Mouse (Mus musculus) regulatory T cell (primary cell): ENCODE results near the gene Foxi1.
"Not testable (repeated sequence)": the region's sequence is repeated elsewhere in the genome, so short reads cannot be mapped to it uniquely, and the experiment has no call there.

Source experiments
- in situ Hi-C: fragments of 300-600 bp; cut with MboI, MseI; formaldehyde crosslinking; loops from one replicate; pipeline ENCODE4 v1.15.1; 2025; ENCODE audit warnings: high pct_unique_total_duplicates

Gene Foxi1

DNA sequence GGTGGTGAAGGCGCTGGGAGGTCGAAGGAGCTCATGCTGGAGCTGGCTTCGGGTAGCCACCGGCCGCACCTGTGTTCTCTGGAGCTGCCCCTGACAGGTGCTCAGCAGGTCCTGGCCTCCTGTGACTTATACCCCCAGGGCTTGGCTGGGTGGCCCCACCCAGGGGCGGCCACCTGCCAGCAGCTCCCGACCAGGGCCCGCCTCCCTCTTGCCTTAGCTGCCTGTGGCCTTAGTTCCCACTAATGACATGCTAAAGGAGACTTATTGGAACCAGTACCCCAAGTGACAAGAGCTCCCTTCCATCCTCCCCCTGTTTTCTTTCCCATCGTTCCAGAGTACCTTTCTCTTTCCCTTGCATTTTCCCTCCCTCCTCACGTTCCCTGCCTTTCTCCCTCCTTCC, at the start of gene Foxi1:
Gene Foxi1 (minus strand): TSS at position 101 of the 400 bp plus-strand sequence.
- in situ Hi-C loops = loop anchor here (5.0 kb wide), 1 partner anchor 231 kb away; no protein-coding TSS in a partner anchor

DNA sequence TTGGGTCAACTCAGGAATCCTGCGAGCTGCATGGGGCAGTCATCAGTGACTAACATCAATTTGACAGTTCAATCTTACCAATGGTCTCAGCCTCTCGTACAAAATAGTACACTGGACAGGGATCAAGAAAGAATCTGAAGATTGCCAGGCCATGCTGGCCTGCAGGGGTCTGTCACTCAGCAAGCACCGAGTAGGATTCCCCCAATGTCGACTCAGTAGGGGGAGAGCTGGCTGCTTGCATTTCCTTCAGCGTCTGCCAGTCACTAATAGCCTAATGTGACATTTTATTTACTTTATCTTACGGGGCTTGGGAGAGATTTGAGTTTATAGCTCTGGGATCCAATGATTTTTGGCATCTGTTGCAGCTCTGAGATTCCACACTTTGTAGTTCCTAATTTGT, 35.1 kb upstream of the Foxi1 start:
- in situ Hi-C loops = no loop called here

DNA sequence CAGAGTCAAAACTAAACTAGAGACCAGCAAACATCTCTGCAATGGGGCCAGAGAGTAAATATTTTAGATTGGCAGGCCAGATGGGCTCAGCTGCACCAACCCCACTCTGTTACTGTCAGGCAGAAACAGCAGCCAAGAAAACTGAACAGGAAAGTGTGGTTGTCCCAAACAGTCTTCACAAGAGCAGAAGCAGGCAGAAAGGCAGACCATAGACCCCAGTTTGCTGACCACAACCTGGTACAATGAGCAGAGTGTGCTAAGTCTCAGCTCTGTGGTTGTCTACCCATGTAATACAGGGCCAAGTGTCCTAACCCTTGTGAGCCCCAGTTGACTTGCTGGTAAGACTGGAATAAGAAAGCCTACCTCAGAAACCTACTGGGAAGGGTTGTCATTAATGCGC, 32.4 kb upstream of the Foxi1 start:
- in situ Hi-C loops = no loop called here

DNA sequence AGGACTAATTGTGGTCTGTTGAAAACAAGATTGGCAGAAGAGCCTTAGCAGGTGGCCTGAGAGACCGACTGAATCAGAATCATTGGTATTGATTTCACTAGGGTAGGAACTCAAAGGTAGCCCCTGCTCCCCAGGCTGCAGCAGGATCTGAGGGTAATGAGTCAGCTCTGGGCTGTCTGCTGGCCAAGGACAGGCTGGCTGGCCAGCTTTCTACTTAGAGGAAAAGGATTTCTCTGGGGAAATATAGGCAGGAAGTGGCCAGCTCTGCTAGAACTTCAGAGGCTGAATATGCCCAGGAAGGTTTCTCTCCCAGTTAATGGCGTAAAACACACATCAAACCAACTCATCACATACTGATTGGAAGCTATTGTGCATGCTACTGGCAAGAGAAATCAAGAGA, 31.8 kb upstream of the Foxi1 start:
- in situ Hi-C loops = loop anchor here (5.0 kb wide), 1 partner anchor 443 kb away; no protein-coding TSS in a partner anchor

DNA sequence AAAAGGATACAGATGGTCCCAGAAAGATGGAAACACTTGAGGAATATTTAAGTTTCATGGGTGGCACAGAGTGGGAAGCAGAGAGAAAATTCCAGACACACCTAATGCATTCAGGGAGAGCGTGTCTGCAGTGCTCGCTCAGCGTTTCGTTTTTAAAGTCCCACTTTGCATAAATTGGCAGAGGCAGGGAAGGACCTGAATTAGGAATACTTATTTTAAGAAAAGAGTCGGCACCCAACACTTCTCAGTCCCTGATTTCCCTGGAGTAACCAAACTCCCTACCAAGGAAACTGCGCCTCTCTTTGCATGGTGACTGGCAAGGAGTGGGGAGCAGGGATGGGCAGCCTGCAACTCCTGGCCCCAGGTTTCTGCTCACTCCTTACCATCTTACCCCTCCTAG, 29.0 kb upstream of the Foxi1 start:
- in situ Hi-C loops = loop anchor here (5.0 kb wide), 1 partner anchor 445 kb away; no protein-coding TSS in a partner anchor

DNA sequence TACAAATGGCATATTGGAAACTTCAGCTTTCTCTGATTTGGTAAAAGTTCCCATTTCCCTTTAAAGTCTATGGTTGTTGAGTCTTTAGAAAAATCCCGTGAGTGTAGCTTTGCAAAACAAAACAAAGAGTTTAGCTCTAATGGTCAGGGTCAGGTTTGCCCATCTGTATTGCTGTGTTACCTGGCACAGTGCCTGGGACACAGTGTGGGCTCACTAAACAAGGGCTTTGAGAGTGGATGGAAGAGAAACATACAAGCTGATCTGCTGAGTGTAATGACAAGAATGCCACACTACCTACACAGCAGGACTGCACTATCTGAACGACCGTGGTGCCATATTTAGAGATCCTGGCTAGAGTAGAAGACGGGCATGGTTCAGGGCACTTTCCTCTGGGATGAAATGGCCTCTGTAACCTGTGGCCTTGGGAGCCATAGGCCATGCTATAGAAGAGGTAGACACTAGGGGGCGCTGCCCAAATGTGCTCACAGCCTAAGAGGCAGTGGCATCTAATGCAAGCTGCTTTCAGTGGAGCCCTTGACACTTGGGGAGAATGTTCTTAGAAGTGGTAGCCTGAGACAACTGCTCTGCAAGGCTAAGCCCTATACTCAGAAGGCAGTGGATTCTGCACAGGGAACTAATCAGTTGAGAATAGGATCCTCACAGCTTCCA, 28.3 kb upstream of the Foxi1 start:
- in situ Hi-C loops = loop anchor here (5.0 kb wide), 1 partner anchor 446 kb away; no protein-coding TSS in a partner anchor

DNA sequence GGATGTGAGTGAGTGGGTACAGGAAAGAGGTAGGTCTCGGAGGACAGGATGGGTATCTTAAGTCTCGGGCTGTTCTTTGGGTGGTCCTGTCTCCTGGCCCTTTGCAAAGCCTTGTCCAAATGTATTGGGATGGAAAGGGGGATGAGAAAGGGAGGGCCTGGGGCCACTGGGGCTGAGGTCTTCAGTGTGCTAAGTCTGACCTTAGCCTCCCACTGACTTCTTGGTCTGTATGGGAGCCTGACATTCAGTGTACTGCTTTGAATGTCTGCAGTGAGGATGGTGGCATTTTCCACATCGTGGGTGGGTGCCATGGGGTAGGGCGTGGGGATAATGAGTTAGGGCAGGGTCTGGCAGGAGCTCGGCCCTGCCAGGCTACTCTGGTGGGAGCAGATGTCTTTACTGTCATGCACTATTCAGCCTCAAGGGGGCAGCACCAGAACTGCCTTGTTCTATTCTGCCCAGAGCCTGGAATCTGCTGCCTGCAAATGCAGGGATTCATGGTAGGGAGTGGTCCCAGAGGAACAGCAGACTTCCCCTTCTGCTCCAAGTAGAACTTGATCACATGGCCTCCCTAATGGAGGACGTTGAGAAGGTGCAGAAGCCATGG, 21.0 kb upstream of the Foxi1 start:
- in situ Hi-C loops = no loop called here

DNA sequence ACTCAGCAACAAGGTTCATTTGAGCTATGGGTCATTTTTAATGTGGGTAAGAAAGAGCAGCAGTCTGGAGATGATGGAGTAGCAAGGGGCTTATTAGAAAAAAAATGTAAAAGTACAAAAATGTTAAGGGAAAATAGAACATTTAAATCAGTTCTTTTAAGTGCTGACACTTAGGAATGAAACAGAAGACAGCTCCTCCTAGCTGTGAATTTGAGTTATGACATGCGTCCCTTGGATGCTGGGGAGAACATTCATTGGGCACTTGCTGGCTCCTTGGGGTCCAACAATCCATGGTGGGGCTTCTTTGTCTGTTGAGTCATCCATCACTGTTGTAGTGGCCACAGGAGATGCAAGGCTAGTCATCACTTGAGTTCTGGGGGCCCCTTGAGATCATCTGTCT, 19.3 kb upstream of the Foxi1 start:
- in situ Hi-C loops = no loop called here

DNA sequence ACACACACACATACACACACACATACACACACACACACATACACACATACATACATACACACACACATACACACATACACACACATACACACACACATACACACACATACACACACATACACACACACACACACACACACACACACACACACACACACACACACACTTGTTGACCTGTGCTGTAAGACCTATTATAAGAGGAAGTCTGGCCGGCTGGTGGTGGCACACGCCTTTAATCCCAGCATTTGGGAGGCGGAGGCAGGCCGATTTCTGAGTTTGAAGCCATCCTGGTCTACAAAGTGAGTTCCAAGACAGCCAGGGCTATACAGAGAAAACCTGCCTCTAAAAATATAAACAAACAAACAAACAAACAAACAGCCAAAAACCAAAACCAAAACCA, 12.7 kb upstream of the Foxi1 start:
- in situ Hi-C loops = not testable (repeated sequence)

DNA sequence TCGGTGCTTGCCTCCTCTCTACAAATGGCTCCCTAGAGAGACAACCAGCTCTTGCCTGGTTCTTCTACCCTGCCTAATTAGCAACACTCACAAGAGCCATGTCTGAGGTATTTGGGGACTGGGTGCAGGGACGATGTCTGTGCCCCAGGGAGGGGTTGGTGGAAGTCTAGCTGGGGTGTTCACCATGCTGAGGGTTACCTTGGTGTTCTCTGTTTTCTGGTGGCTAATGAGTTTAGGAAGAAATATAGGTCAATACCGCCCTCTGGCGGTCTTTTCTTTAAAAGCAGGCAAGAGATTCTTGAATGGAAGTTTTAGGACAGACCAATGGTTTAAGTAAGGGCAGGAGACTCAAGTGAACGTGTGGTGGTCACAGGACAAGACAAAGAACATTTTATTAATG, 5.0 kb upstream of the Foxi1 start:
- in situ Hi-C loops = loop anchor here (10.0 kb wide), 2 partner anchors 258 to 488 kb away; no protein-coding TSS in a partner anchor

DNA sequence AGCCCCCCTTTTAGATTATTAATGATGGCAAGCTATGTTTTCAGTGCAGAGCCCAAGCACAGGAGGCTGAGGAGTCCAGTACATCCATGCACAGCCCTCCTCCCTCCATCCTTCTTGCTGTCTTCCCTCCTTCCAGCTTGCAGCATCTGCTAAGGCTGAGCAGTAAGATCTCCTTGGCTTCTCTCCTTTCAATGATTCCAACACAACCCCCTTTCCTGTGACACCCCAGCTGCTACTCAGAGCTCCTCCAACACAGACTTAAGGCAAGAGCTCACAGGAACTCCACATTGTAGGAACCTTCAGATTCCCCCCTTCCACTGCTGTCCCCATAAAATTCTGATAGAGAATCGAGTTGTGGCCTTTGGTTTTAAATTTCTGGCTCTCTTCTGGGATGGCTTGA, 5.1 kb downstream of the Foxi1 start:
- in situ Hi-C loops = loop anchor here (5.0 kb wide), 1 partner anchor 50 kb away; no protein-coding TSS in a partner anchor

DNA sequence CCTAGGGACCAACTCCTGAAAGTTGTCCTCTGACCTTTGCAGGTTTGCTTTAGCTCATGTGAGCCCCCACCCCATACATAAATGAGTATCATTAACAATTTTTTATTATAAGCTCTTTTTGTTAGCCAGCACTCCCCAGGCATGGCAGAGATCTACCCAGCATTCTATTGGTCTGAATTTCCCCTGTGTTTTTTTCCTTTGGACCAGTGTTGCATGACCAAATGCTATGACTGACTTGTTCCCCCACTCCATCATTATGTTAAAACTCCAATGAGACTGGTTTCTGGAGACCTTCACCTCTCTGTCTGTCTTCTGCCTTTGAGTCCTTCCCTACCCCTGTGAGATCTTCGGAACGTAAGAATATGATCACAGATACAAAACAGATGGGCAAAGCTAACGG, 12.7 kb downstream of the Foxi1 start:
- in situ Hi-C loops = no loop called here

DNA sequence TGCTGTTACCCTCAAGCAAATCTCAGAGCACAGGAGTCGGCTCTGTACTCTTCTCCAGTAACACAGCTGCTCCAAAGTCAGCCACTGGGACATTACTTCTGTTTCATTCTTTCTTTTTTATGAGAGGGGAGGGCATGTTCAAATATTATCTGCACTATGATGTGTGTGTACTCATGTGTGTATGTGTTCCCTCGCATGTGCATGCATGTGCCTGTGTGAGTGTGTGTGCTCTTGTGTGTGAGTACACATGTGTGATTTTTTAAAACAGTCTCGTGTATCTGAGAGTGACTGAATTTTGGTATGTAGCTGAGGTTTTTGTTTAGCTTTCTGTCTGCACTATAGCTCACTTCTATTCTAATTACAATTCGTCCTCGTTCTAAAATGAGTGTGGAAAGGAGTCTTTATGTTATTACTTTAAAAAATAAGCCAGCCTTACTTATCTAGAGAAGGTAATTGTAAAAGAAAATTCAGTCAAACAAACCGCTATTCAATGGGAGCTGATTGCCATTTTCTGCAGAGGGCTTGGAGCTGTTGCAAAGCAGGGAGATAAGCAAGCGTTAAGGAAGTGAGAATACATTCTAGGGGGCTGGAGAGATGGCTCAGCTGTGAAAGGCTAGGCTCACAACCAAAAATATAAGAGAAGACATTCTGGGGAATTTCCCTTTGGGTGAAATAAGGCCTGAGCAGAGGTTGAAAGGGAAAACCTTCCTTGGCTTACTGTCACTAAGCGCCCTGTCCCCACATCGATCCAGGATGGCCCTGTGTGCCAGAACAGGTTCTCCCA, 13.5 kb downstream of the Foxi1 start:
- in situ Hi-C loops = no loop called here

DNA sequence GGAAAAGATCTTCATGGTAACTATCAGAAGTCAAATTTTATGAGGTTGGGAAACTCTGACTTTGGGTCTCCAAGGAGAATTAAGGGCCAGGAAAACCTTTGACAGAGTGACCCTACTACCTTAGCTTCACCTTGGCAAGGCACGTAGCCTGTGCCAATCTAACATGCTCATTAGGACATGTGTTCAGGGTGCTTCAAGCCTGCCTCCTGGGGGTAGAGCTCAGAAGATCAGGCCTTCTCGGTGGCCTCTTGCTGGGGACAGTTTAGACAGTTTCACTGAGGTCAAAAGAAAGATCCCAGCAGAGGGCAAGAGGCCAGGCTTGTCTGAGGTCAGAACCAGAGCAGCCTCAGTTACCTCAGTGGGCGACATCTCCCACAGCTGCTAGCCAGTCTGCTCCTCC, 14.2 kb downstream of the Foxi1 start:
- in situ Hi-C loops = no loop called here

DNA sequence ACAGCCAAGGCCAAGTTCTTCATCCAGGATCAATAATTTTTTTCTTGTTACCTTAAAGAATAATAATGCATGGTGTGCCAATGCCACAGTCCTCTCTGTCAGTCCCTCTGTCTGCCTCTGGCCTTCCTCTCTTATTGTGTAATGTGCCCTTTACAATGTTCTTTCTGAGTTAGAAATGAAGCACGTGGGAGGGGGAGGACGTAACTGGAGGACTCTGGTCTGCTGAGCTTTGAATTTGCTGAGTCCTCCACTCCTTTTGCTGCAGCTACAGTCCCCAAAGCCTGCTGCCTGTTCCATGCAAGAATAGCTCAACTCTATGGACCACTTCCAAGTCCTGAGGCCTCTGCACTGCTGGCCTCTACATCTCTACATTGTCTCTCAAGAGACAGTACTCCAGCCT, 23.6 kb downstream of the Foxi1 start:
- in situ Hi-C loops = no loop called here

DNA sequence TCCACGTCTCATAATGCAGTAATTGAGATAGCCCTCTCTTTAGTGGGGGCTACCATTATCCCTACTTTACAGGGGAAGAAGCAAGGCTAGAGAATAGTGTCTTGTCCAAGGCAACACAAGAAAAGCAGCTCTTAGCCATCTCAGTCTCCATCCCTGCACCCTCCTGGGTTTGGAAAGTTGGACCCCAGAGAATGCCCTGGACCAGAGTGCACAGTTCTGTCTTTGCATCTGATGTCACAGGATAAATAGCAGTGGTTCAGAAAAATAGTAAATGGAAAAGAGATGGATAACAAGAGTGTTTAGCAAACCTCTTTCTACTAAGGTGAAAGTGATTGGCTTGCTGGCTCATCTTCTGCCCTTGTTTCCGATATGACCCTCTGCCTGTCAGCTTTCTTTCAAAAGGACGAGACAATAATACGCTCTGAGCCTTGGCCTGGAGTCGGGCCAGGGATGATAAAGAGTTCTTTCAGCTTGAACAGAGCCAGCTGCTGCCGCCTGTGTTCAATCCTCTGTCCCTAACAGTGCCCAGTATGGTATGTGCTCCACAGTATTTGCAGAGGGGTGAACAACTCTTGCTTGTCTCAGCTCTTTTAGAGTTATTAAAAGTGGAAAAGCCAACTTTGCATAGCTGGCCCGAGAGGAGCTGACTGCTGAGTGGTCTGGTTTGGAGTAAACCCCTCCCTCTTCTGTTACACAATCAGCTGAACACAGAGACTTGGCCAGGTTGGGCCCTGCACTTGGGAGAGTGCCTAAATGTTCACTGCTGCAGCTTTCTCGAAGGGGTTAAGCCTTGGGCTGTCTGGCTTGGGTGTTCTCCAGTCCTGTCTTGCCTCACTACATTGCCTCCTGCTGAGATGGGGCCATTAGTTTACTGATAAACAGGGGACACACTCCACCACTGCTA, 26.4 kb downstream of the Foxi1 start:
- in situ Hi-C loops = no loop called here

DNA sequence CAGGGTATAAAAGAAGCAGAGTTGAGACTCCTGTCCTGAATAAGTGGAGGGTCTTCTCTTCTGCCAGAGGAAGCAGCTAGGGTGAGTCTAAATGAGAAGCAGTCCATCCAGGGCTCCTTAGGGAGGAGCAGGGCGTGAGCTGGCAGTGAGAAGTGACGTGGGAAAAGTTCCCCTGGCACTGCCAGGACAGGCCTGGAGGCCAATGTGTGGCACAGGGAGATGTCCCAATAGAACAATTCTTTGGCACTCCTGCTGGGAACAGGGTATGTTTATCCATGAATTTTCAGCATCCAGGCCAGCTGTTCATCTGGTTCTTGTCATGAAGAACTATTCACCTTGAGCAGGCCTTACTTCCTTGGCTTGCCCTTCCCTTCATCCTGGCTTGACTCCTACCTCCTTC, 29.1 kb downstream of the Foxi1 start:
- in situ Hi-C loops = no loop called here

DNA sequence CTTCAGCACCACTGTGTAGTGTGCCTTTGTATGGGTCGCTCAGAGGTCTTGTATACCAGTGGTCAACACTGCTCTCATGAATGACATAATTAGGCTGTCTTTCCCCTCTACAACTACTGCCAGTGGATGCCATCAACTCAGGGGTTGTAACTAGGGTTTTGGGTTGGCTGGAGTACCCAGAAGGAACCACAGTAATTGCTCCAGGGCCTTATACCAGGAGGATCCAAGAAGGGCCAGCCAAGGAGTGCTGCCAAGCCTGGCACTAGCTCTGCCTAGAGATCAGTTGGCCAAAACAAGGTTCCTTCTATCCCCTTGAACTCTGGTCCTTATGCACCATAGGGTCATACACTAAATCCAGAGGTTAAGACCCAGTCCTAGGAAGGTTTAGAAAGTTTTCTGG, 31.5 kb downstream of the Foxi1 start:
- in situ Hi-C loops = no loop called here

DNA sequence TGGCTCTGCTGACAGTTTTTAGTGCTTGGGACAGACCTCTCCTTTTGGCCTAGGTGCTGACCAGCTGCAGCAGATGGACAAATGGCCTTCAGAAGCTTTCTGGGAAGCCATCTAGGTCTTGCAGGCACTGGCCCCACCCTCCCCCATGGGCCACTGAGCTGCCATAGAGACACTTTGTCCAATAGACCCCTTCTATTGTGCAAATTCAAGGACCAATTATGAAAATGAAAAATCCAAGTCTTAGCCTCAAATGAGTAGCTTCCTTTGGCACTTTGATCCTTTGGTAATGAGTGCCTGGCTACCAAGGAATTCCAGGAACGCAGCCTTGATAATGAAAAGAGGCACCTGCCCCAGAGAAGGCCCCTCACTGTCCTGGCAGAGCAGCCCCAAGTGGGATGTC, 36.7 kb downstream of the Foxi1 start:
- in situ Hi-C loops = no loop called here

DNA sequence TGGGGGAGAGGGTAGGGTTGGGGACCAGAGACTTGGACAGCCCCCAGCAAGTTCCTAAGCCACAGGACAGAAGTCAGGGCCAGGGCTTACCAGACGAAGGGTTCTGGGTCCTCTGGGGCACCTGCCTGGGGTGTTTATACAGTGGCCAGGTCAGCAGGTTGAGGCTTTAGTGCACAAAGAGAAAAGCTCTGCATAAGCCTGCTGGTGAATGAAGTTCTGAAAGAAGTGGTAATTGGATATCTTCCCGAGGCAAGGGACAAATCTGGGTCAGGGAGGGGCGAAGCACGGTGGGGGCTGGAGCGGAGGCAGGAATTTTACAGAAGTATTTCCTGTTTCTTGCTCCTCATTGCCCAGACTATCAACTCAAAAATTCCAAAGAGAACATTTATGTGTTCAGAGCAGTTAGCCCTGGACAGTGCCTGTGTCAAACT, 38.4 kb downstream of the Foxi1 start:
- in situ Hi-C loops = no loop called here

DNA sequence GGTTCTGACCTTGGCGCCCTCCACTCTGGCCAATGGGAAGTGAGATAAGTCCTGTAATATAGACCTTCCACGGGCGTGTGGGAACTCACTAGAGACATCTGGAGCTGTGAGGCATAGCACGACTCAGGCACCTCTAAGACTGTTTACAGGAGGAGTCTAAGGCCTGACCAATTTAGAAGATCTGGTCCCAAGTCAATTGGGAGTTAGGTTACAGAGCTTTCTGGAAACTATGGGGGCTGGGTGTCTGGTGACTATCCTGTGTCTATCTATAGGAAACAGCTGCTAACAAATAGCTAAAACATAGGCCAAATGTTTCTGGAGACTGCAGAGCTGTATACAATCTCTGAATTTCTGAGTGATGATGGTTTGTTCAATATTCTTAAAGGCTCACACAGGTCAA, 41.5 kb downstream of the Foxi1 start:
- in situ Hi-C loops = no loop called here
